Mouse (Mus musculus): ENCODE data around the gene Cyb561d1. TPM values are rescaled to one million over a fixed set of nuclear protein-coding genes. Genes with fewer than 3 reads are reported as not detected.

Cyb561d1 gene
- polyA plus RNA-seq, 1 experiment, result 11.4 TPM

- TF ChIP-seq POLR2A (IDR thresholded peaks at IDR 0.05; ENCODE audit: borderline replicate concordance, extremely low read depth, low read depth, low read length) (no peak), CTCF (IDR thresholded peaks at IDR 0.05; ENCODE audit: insufficient read depth, low read length) (no peak)
- 60% methylated on average over 4 of the region's 4 CpGs for WGBS
- Histone ChIP-seq H3K4me1 (ENCODE audit: control insufficient read depth, insufficient read depth, low read length) (no peaks in the 10 kb centered on the region), H3K4me3 (replicated peaks; ENCODE audit: extremely low read depth, low read depth, low read length) (no peak within 1 kb of the TSS)
- DNase-seq, result no peak
Observed at GRCm38 (mm10) chr3:108154656-108155055, 46.4 kb downstream of the Cyb561d1 start, which contains the start of gene Gpr61. Gene Gpr61, minus strand, starts transcription at chr3:108154882.

GRCm38 (mm10) chr3:108152290-108152689 lies 48.7 kb downstream of the Cyb561d1 start:
- Histone ChIP-seq H3K4me1 (ENCODE audit: control insufficient read depth, insufficient read depth, low read length) (no peaks in the 10 kb centered on the region), H3K4me3 (replicated peaks; ENCODE audit: extremely low read depth, low read depth, low read length) (no peak overlapping the region)
- DNase-seq, result no peak
- TF ChIP-seq CTCF (IDR thresholded peaks at IDR 0.05; ENCODE audit: insufficient read depth, low read length) (no peak), POLR2A (IDR thresholded peaks at IDR 0.05; ENCODE audit: borderline replicate concordance, extremely low read depth, low read depth, low read length) (no peak)
- 86% methylated on average over 3 of the region's 3 CpGs for WGBS

GRCm38 (mm10) chr3:108147386-108148235 lies 53.4 kb downstream of the Cyb561d1 start:
- no peaks in the 10 kb centered on the region for H3K4me1 ChIP-seq (ENCODE audit: control insufficient read depth, insufficient read depth, low read length)
- no peak for TF ChIP-seq POLR2A (IDR thresholded peaks at IDR 0.05; ENCODE audit: borderline replicate concordance, extremely low read depth, low read depth, low read length)
- peak; percentile 95 for TF ChIP-seq CTCF (IDR thresholded peaks at IDR 0.05; ENCODE audit: insufficient read depth, low read length)
- H3K4me3 ChIP-seq (replicated peaks; ENCODE audit: extremely low read depth, low read depth, low read length), result no peak overlapping the region
- WGBS, result 56% methylated on average over 11 of the region's 11 CpGs
- DNase-seq, result peak; percentile 80

- H3K4me3 ChIP-seq (replicated peaks; ENCODE audit: extremely low read depth, low read depth, low read length), result peak overlapping the region; percentile 90
- TF ChIP-seq CTCF (IDR thresholded peaks at IDR 0.05; ENCODE audit: insufficient read depth, low read length), result no peak
- TF ChIP-seq POLR2A (IDR thresholded peaks at IDR 0.05; ENCODE audit: borderline replicate concordance, extremely low read depth, low read depth, low read length), result no peak
Observed at GRCm38 (mm10) chr3:108146671-108147070, 54.3 kb downstream of the Cyb561d1 start.

More at GRCm38 (mm10) chr3:108146671-108147070, 54.3 kb downstream of the Cyb561d1 start:
- 41% methylated on average over 5 of the region's 5 CpGs for WGBS
- no peak for DNase-seq
- H3K4me1 ChIP-seq (ENCODE audit: control insufficient read depth, insufficient read depth, low read length), result no peaks in the 10 kb centered on the region

Other genes with a start within 250 kb of the Cyb561d1 start
- gene Gstm3, start 231.9 kb downstream of the Cyb561d1 start, polyA plus RNA-seq (2012; rRNA removed), result 0.65 and 3.1 TPM in 2 replicates
- gene Gstm2, start 214.8 kb downstream of the Cyb561d1 start, polyA plus RNA-seq (2012; rRNA removed), result 183 and 285 TPM in 2 replicates
- 1,241 and 1,426 TPM in 2 replicates for gene Gstm1, start 183.2 kb downstream of the Cyb561d1 start, polyA plus RNA-seq (2012; rRNA removed)
- gene Gstm4, start 156.3 kb downstream of the Cyb561d1 start, polyA plus RNA-seq (2012; rRNA removed), result 11.7 and 17.9 TPM in 2 replicates
- 77.5 and 84.7 TPM in 2 replicates for gene Ampd2, start 114.6 kb downstream of the Cyb561d1 start, polyA plus RNA-seq (2012; rRNA removed)
- 0.24 TPM in 1 of 2 replicates, not detected in the other for gene Gnat2, start 108.4 kb downstream of the Cyb561d1 start, polyA plus RNA-seq (2012; rRNA removed)
- gene Gnai3, start 55.1 kb downstream of the Cyb561d1 start, polyA plus RNA-seq (2012; rRNA removed), result 15.9 and 29.5 TPM in 2 replicates
- gene Gpr61, start 46.3 kb downstream of the Cyb561d1 start, polyA plus RNA-seq (2012; rRNA removed), result not detected in 2 replicates
- 22.3 and 27.1 TPM in 2 replicates for gene Amigo1, start 14.9 kb downstream of the Cyb561d1 start, polyA plus RNA-seq (2012; rRNA removed)
- gene Atxn7l2, start 9.7 kb upstream of the Cyb561d1 start, polyA plus RNA-seq (2012; rRNA removed), result 8.6 and 10.5 TPM in 2 replicates
- gene Sypl2, start 25.4 kb upstream of the Cyb561d1 start, polyA plus RNA-seq (2012; rRNA removed), result 0.18 and 3.1 TPM in 2 replicates
- 22.6 and 37.4 TPM in 2 replicates for gene Psma5, start 55.7 kb upstream of the Cyb561d1 start, polyA plus RNA-seq (2012; rRNA removed)
- 104 and 141 TPM in 2 replicates for gene Sort1, start 82.9 kb upstream of the Cyb561d1 start, polyA plus RNA-seq (2012; rRNA removed)
- 34.9 and 39.2 TPM in 2 replicates for gene Mybphl, start 163.7 kb upstream of the Cyb561d1 start, polyA plus RNA-seq (2012; rRNA removed)
- 2.3 and 2.4 TPM in 2 replicates for gene Psrc1, start 182.6 kb upstream of the Cyb561d1 start, polyA plus RNA-seq (2012; rRNA removed)
- gene Celsr2, start 214.3 kb upstream of the Cyb561d1 start, polyA plus RNA-seq (2012; rRNA removed), result 22.7 and 26.7 TPM in 2 replicates
- 29.4 and 48.0 TPM in 2 replicates for gene Sars, start 244.0 kb upstream of the Cyb561d1 start, polyA plus RNA-seq (2012; rRNA removed)

All from lung, adult 2 months (tissue).